Mouse (Mus musculus) layer of hippocampus, adult 11-12 months (tissue): ENCODE measurements at regions not wholly inside any gene's neighbourhood (a gene's known extent, or its start where the extent isn't known, plus 50 kb on each side); places are given as distances from the start of the nearest gene placed in this dataset.
A peak's percentile ranks its signal among the peaks of the same experiment; 100 is the strongest.

ENCODE experiments used
- DNase-seq: peaks from one replicate; pipeline ENCODE4 v3.0.0; 2022; ENCODE audit warnings: low spot score

DNA sequence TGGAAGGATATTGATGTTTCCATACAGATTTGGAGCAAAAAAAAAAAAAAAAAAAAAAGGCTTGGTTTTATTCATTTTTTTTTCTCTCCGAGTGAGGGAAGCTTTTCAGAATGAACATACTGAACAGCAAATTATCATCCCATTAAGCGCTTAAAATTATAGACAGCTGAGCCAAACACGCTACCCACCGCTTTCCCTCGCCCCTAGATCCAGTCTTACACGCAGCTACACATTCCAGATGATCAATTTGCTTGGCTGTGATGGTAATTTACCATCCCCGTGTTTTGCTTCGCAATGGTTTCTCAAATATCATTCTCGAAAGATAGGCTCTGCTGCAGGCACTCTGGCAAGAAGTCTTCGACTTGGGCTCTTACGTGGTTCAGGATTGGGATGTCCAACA lies 192.3 kb upstream of the Gm10131 start:
- DNase-seq, result no peak

DNA sequence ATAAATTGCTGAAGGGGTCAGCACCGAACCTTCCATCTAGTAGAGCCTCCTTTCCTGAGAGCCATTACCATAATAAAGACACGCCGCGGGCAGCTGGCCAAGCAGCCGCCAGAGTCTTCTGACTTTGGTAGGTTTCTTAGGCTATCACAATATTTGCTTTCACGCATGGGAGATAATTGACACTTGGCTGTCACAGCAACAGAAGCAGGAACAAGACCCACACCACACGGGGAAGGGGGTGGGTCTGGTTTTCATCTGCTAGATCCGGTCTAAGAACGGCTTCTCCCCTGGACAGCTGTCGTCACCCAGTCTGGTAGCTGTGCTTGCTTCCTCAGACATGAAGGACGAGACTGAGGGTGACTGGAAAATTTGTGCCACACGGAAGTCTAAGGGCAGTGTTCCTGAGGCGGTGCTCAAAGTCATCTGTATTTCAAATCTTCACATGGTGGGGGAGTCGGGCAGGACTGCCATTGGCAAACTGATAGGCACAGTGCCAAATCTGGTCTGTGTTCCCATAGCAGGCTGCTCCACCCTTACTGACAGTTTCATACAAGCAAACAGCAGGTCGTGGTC lies 188.9 kb upstream of the Gm10131 start:
- DNase-seq, result no peak

DNA sequence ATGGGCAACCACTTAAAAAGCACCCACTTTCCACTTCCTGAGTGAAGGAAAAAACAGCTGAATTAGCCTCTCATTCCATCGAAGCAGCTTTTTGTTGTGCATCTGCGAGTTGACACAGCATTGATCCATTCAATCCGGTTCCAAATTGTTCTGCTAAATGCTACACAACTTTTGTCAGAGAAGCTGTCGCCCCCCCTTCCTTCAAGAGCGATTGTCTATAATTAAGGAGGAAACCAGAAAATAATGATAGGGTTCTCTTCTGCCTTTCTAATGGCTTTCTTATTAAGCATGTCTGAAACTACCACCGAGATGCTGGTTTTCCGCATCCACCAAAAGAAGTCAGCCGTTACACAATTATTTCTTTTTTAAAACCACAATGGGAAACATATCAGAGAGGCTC lies 183.2 kb upstream of the Gm10131 start:
- DNase-seq, result no peak

DNA sequence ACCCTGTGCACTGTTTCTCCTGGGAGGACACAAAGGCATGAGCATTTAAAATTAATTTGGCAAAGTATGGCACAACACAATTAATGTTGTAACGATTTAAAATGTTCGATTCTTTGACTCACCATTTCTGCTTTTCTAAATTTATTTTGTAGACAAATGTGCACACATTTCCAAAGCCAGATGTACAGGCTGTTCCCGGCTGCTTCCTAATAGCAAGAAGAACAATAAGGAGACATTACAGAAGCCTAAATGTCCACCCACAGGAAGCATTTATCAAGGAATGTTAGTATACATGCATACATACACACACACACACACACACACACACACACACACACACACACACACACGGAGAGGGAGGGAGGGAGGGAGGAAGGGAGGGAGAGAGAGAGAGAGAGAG lies 179.1 kb upstream of the Gm10131 start:
- DNase-seq, result no peak

DNA sequence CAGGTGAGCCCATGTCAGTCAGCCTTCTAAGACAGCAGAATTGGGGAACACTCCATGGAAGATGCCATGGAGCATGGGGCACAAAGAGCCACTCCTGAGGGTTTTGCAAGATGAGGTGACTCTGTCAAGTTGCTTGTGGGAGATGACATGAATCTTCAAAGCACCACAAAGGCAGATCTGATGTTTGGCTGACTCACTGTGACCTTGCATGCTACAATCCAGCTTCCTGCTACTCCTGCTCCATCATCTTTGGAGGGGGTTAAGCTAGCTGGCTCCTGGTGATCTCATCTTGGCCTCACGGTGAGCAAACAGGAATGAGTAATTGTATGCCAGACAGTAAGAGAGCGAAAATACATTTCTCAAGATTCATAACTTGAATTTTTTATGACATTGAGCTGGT lies 176.3 kb upstream of the Gm10131 start:
- no peak for DNase-seq

DNA sequence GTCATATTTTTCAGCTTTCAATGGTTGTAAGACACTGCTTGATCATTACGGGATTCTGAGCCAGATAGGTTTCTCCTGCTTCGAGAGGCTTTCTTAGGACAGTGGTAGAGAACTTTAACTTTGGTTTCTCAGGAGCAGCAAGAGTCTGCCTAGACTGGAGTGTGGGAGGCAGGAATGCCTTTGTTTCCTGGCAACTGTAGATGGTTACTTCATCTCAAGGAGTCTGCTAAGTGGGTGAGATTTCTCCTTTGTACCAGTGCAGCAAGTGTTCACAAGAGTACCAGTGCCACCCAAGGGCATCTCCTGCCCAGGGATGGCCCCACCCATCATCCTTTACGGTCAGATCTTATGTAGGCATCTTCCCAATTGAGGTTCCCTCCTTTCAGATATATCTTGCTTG lies 173.0 kb upstream of the Gm10131 start:
- DNase-seq, result no peak

DNA sequence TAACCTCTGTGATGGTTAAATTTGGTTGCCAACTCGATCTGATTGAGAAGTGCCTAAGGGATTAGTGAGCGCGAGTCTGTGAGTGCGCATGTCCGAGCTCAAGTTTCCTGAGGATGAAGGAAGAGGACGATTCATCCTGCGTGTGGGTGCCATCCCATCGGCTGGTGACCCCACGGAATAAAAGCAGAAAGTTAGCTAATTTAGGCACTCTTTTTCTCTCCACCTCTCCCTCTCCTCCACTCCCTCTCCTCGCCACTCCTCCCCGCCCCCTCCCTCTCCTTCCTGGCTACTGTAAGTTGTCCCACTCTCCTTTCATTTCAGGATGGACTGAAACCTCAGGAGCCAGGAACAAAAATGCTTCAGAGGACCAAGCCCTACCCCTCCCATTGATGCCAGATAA lies 168.9 kb upstream of the Gm10131 start:
- no peak for DNase-seq

DNA sequence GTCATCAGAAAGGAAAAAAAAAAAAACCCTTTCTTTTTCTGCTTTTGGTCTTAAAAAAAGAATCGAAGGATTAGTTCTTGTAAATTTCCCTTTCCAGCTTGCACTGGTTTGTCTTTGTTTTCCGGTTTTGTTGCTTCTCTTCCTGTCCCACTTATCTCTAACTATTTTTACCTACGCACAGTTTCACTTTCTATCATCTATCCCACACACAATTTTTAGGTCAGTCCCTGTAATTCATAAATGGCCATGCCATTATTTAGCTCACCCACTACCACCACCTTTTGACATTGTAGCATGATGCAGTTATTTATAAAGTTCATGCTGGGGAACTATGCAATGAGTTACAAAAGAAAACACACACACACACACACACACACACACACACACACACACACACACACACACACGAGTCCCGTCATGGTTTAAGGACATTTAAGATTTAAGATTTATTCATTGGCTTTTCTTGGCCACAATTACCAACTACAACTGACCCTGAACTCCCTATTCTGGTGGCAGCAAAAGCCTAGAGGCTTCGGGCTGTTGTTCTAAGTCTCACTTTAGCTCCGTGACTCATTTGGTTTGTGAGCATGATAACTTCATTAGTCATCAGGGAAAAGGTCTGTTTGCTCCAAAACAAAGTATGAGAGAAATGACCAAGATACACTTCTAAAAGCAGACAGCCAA lies 164.6 kb upstream of the Gm10131 start:
- no peak for DNase-seq

DNA sequence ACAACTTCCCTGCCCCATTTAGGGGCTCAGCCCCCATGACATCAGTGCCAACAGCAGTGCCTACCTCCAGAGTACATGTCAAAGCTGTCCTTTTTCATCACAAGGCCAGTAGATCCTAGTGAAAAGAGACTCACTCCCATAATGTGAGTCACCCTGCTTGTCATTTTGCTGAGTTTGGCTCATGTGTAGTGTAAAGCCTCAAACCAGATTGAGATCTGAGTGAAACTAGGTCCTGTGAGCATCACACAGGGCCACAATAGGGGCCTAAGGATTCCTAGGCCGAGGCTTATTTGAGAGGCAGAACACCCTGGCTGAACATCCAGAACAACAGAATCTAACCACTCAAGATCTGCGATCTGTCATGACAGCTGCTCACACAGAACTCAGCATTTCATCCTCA lies 163.3 kb upstream of the Gm10131 start:
- DNase-seq, result peak; percentile 29

DNA sequence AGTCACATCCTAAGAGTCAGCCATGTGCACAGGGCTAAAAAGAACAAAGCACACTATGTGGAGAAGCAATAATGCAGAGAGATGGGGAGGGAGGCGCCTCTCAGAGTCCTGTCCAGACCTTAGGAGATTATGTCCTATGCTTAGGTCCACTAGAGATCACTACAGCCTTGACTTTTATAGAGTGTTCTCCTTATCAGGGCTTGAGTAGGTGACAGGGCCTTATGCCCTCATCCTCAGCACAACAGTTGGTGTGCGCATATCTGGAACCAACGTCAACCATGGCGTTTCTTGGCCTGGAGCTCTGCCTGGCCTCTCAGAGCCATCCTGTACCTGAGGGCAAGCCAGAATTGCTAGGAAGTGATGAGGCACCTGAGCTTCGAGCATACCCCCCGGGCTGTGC lies 162.6 kb upstream of the Gm10131 start:
- no peak for DNase-seq

DNA sequence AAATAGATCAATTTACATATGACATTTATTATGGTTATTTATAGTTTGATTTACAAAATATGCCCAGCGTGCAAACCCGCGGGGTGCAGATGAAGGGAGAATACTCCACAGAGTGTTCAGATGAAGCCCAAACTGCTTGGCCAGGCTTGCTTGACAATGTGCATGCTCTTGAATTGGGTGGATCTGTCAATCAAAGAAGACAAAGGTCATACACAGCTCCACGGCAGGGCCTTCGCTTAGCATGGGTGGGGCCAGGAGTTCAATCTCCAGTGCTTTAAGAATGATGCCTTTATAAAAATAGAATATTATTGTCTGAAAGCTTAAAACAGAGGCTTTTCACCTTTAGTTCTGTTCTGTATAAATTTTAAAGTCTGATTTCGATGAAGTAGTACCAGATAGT lies 158.3 kb upstream of the Gm10131 start:
- DNase-seq, result no peak

DNA sequence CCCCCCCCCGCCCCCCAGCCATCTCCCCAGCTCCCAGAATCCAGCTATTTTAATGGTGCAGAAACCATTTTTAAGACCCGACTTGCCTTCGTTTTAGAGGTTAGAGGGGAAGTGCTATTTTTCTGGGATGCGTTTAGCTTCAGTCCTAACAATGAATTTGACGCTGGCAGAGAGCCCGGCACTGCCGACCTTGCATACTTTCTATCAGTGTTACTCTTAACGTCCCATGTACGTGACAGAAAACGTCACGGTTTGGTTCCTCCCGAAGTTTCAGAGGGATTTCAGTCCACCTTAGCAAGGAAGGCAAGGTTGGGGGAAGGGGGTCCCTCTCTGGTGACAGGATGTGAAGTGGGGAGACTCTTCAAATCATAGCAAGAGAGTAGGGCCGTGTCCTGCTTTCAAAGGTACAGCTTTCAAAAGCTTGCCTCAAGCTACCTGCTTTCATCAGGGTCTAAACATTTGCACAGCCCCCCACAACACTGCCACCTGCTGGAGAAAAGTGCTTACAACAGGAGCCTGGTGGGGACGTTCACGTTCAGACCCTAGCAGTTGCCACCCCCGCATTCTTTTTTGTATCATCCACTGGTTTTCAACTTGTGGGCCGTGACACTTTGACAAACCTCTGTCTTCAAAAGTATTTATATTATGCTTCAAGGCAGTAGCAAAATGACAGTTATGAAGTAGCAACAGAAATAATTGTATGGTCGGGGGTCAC lies 157.4 kb upstream of the Gm10131 start:
- no peak for DNase-seq

DNA sequence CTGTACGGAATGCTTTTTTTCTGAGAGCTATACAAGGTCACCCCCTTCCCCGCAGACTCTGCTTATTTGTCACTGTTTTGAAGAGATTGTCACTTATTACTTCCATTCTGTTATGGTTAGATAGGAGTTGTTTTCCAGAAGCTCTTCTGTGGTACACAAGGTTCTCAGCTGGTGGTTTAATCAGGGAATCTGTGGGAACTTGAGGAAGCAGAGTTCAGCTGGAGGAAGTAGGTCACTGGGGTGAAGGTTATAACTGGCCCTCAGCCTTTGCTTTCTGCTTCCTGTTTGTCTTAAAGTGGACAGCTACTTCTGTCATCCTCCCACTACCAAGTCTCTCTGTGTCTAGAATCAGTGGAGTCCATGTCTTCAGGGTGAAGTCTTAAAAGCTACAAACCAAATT lies 143.4 kb upstream of the Gm10131 start:
- no peak for DNase-seq

DNA sequence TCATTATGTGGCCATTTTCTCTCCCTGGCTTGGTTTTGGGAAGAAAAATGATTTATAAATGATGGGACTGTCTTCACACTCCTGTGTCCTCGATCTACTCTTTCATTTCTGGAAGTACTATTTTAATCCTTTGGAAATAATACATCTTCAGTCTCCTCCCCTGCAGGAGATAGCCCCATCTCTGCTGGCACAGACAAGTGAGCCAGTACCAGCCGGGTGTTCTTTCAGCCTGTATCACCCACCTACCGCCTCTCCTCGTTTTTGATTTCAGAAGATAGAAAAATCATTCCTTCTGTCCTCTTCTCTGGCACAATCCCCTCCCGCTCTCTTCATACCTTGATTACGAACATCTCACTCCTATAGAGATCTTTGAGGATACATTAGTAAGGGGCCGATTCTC lies 140.4 kb upstream of the Gm10131 start:
- no peak for DNase-seq

DNA sequence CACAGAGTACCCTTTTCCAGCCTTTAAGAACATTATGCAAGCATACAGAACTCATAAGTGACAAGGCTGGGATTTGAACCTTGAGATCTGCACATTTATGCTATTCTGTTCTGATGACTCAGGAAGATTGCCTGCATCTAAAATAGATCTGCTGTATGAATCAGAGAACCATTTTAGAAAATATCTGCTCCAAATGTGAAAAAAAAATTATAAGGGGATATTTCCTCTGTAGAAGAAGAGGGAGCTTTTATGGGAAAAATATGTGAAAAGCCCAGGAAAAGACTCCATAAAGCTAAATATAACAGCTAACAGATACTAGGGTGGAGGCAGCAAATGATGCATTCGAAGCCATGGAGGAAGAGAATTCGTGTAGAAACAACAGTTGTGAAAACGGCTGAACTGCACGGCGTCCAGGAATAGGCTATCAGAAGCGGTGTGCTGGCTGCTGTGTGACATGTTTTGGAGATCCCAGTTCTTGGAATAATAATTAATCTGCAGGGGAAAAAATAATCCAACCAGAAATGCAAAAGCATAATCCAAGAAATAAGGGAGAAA lies 127.9 kb upstream of the Gm10131 start:
- DNase-seq, result no peak

DNA sequence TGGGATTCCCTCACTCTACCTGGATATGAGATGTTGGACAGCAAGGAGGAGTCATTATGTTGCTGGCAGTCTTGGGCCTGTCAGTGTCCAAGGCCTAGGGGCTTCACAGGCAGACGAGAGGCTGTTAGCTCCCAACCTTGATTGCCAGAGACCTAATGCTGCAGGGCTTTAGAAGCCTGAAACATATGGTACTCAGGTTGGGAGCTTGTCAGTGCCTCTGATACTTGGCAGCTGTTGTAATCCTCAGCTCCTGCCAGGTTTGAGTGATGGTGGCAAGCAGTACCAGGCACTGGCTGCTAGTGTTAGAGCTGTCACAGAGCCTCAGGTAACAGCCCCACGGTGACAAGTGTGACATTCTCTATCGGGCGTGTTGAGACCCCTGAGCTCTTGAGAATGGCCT lies 122.2 kb upstream of the Gm10131 start:
- DNase-seq, result no peak

DNA sequence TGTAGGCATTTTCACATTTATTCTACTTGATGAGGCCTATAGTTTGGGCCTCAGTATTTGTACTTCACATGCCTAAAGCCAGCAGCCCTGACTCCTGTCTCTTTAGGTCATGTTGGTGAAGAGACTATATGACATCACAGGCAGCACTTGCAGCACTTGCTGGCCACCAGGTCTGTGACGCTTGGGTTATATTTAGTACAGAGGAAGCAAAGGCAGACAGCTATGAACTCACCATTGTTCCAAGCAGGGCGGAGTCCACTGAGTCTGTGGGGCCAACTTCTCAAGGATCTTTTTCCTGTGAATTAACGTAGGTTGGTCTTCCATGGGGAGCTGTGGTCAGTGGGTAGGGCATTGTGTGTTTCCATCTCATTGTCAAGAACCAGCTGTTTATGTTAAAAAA lies 117.9 kb upstream of the Gm10131 start:
- DNase-seq, result no peak

DNA sequence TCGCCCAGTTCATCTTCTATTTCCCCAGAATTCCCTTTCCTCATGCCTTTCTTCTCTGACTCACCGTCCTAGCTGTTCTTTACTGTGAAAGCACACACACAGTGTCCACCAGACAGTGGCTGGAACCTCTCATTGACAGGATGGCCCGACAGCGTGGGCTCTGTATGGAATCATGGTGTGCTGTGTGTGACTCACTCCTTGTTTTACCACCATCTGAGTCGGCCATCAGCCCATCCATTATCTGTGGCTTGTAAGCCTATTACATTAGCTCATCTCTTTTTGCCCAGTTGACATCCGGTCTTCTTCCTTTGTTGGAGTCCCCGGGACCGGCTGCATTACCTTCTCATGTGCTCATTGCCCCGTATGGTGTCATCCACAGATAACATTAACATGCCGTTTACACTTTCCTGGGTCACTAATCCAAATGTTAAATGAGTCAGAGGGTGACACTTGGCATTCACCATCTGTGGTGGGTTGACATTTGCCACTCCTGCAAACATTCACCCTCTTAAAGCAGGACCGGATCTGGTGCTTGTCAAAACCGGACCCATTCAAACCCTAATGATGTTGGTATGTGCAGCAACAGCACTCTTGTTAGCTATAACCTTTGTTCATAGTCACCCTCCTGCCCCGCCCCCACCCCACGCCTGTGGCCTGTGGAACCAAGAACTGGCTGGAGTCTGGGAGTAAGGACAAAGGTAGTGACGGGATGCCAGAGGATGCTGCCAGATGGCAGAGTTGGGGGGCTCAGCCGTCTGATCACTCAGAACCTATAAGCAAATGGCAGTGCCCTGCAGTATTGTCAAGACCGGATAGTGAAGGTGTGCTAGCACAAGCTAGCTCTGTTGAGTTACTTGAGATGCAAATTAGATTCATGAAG lies 113.7 kb upstream of the Gm10131 start:
- DNase-seq, result no peak

DNA sequence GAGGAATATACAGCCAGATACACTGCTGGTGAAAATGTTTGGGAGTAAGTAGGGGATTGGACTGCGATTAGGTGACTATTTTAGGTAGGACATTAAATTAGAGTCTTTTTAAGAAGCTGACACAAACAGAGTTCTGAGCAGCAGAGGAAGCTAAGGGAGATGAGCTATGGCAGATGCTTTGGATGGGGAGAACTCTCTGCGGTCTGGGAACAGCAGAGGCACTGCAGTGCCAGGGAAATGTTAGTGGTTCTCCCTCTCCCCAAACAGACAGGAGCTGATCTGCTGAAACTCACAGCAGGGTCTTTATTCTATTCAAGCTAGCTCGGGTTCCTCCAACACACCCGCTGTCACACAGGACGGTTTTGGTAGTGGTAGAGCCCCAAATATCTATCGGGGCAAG lies 110.7 kb upstream of the Gm10131 start:
- DNase-seq, result no peak
